In the genomic region with DNA sequence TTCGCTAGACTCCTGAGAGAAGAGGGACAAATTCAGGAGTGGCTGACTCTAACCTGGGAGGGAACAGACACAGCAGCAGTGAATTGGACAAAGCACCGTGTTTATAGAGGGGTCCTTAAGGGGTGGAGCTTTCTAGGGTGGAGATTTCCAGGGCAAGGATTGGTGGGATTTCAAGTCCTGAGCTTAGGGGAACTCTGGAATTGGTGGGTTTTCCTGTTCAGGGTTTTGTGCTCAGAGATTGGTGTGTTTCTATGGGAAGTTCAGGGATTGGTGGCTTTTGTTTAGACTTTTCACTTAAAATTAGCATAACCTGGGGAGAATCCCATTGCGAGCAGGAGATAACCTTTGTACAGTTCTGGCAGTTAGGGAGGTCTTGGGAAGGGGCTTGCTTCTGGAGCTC, we compare ENCODE assay signal across 24 mouse cellular contexts. TPM values are rescaled to one million over a fixed set of nuclear protein-coding genes. Genes with fewer than 3 reads are reported as not detected.
DNase-seq lines count a peak whose midpoint lies in the region; TF ChIP-seq lines count a peak whose summit lies in the region.
"Had no signal": no experiment of that assay in that cellular context is flagged by ENCODE, and none has a peak within 500 bp of the region (broad histone marks: within the 10 kb centered on the region; RNA-seq: fewer than 3 reads in every experiment).

No protein-coding gene starts in this region.

- TF ChIP-seq CTCF in small intestine, adult 2 months (IDR thresholded peaks at IDR 0.05; ENCODE audit: extremely low read depth, insufficient read length, insufficient replicate concordance, low read depth, low read length) = no peak

- TF ChIP-seq POLR2A in small intestine, adult 2 months (IDR thresholded peaks at IDR 0.05; ENCODE audit: low read depth, low read length) = no peak

- no peaks in the 10 kb centered on the region for H3K27me3 ChIP-seq in small intestine, adult 2 months (ENCODE audit: control insufficient read depth, insufficient read depth, low read length)
- H3K27me3 ChIP-seq: embryonic facial prominence, embryonic 13.5 days; embryonic facial prominence, embryonic 15.5 days; forebrain, embryonic 12.5 days had no signal

- WGBS in small intestine, adult 2 months = 70% methylated on average over 3 of the region's 3 CpGs

- peak overlapping the region; percentile 81; the same call in 1 of the 2 replicates for H3K27ac ChIP-seq in small intestine, adult 2 months (ENCODE audit: insufficient read depth, low read depth, low read length)
- H3K27ac ChIP-seq: embryonic facial prominence, embryonic 13.5 days; embryonic facial prominence, embryonic 15.5 days; forebrain, embryonic 10.5 days; forebrain, embryonic 12.5 days had no signal

- peak; percentile 11 for DNase-seq in cerebellum, adult 9-10 months
- DNase-seq in cerebellum, postnatal 10 days = no peak
- DNase-seq in ES-CJ7 (ENCODE audit: low read depth, low spot score) (peak; percentile 33), R1 (ENCODE audit: low read depth, low spot score) (peak; percentile 57)
- no peak for DNase-seq in testis, postnatal 14 days (ENCODE audit: low spot score)
- DNase-seq in right cerebral cortex, adult 2 months (ENCODE audit: low spot score in 2 of 2) = no peak
- DNase-seq: adrenal gland, adult 2 months; adrenal gland, postnatal 10 days; adrenal gland, postnatal 25 days; cerebellum, adult 11 months; cerebellum, postnatal 14 days; cerebellum, postnatal 36 days; embryo, embryonic 11 days had no signal

- no peaks in the 10 kb centered on the region for H3K36me3 ChIP-seq in small intestine, adult 2 months (ENCODE audit: control insufficient read depth, insufficient read depth, low read length)
- H3K36me3 ChIP-seq: embryonic facial prominence, embryonic 13.5 days; embryonic facial prominence, embryonic 15.5 days; forebrain, embryonic 10.5 days; forebrain, embryonic 12.5 days; G1E had no signal

- no peak overlapping the region for H3K4me3 ChIP-seq in small intestine, adult 2 months (ENCODE audit: low read depth, low read length)
- H3K4me3 ChIP-seq: embryonic facial prominence, embryonic 13.5 days; embryonic facial prominence, embryonic 15.5 days; erythroblast, embryonic 14.5 days; forebrain, embryonic 10.5 days; forebrain, embryonic 12.5 days had no signal

- H3K4me1 ChIP-seq in small intestine, adult 2 months (ENCODE audit: control insufficient read depth, insufficient read depth, insufficient read length, low read length) = peaks cover 21% of the 10 kb centered on the region; the same call in 1 of the 2 replicates
- H3K4me1 ChIP-seq: embryonic facial prominence, embryonic 13.5 days; embryonic facial prominence, embryonic 15.5 days had no signal

RNA-seq across cellular contexts. Expression of gene Prpf38b, which starts 6.5 kb away (rescaled TPM):
- 38.0 and 73.9 TPM in 2 replicates for polyA plus RNA-seq in small intestine, adult 2 months (2012; rRNA removed)

RNA-seq across cellular contexts. Expression of gene Henmt1, which starts 21.7 kb away (rescaled TPM):
- not detected in 2 replicates for polyA plus RNA-seq in small intestine, adult 2 months (2012; rRNA removed)
- polyA plus RNA-seq: adrenal gland, adult 2 months; erythroblast, embryonic 14.5 days; G1E had no signal

RNA-seq across cellular contexts. Expression of gene Gm9857, which starts 22.3 kb away (rescaled TPM):
- not detected in 2 replicates for polyA plus RNA-seq in small intestine, adult 2 months (2012; rRNA removed)
- polyA plus RNA-seq: adrenal gland, adult 2 months; C2C12; embryonic facial prominence, embryonic 11.5 days; embryonic facial prominence, embryonic 13.5 days; erythroblast, embryonic 14.5 days; forebrain, embryonic 10.5 days; forebrain, embryonic 12.5 days; forebrain, embryonic 14.5 days; G1E had no signal

RNA-seq across cellular contexts. Expression of gene Fndc7, which starts 28.2 kb away (rescaled TPM):
- 0.10 TPM in 2 replicates for polyA plus RNA-seq in small intestine, adult 2 months (2012; rRNA removed)
- polyA plus RNA-seq: embryonic facial prominence, embryonic 11.5 days; erythroblast, embryonic 14.5 days; forebrain, embryonic 10.5 days; forebrain, embryonic 12.5 days; forebrain, embryonic 14.5 days; forebrain, embryonic 16.5 days; G1E had no signal

Comparison
In these comparisons a context has a peak if more than half of its experiments do, and no peak if none do; other contexts are left out.
1. DNase-seq: peak in cerebellum, adult 9-10 months (single experiment), ES-CJ7 (single experiment) and R1 (single experiment); none in cerebellum, postnatal 10 days (0 of 2), testis, postnatal 14 days (single experiment) and right cerebral cortex, adult 2 months (0 of 2).